Mouse (Mus musculus): ENCODE measurements around the gene Sec1. TPM values are rescaled to one million over a fixed set of nuclear protein-coding genes. Genes with fewer than 3 reads are reported as not detected.

Gene Sec1
- not detected for polyA plus RNA-seq (2014; fragmentation: Illumina TruSeq; extraction: RNeasy Lipid Tissue Mini Kit (QIAGEN cat#74804); ENCODE audit: low read depth, low replicate concordance)

GRCm38 (mm10) chr7:45693921-45694591, at the start of gene Sec1:
Sec1 (minus strand) TSS chr7:45694402.

GRCm38 (mm10) chr7:45725713-45726112, 31.5 kb upstream of the Sec1 start, which contains the start of gene Spaca4:
Spaca4 (minus strand) TSS chr7:45725813.

DNA sequence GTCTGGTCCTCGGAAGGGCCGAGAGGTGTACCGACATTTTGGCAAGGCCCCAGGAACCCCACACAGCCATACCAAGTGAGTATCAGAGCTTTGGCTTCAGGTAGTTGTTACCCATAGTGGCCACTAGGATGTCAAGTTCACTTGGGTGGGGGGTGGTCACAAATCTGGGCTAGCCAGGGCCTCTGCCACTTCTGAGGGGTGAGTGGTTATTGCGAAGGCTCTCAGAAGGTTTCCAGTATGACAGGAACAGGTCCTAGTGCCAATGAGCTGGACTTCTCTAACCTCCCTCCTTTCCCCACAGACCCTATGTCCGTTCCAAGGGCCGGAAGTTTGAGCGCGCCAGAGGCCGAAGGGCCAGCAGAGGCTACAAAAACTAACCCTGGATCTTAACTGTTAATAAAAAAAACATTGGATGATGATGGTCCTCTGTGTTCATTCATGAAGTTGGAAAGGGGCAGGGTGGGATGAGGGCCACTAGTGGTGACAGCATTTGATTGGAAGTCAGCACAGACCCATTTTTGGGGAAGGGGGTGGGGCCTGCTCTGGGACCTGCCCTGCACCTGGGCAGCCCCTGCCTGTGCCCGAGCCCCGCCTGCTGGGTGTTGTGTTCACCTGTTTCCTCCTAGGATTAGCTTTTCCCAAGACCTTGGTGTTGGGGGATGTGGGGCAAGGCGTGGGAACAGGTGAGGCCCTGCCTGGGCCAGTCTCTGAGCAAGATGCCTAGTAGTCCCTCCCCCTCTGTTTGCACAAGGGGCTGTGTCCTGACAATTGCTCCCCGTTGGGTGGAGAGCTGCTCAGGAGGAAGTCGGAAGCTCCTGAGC, 26.4 kb upstream of the Sec1 start, which contains the start of gene Fam83e:
Gene Fam83e (plus strand): TSS at position 800 of the 821 bp plus-strand sequence.

GRCm38 (mm10) chr7:45717918-45718297, 23.7 kb upstream of the Sec1 start, which contains the start of gene Sphk2:
Sphk2 (minus strand) TSS chr7:45718002.

DNA sequence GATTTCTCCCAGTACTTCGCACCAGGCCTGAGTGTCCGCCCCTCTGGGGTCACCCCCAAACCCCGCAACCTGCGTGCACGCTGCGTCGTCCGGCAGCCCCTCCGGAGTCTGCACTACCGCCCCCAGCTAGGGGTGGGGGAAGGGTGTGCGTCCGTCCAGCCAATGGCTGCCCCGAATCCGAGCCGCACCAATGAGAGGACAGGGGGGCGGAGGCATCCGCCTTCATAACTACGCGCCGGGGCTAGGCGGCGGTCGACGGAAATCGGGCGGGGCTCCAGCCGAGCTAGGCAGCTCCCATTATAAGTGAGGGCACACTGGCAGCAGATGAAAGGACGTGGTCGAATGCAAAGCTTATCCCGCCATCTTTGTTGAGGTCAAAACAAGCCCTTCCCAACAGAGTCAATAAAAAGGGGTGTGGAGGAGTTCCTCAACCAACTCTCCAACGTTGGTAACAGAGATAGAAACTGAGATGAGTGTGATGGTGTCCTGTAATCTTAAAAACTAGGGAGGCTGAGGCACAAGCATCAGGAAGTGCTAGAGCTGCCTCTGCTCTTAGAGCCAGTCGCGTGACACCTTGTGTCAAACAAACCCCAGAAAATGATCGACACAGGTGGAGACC, 21.0 kb upstream of the Sec1 start, which contains the start of gene Rpl18:
Gene Rpl18 (plus strand): TSS at position 368 of the 619 bp plus-strand sequence.

DNA sequence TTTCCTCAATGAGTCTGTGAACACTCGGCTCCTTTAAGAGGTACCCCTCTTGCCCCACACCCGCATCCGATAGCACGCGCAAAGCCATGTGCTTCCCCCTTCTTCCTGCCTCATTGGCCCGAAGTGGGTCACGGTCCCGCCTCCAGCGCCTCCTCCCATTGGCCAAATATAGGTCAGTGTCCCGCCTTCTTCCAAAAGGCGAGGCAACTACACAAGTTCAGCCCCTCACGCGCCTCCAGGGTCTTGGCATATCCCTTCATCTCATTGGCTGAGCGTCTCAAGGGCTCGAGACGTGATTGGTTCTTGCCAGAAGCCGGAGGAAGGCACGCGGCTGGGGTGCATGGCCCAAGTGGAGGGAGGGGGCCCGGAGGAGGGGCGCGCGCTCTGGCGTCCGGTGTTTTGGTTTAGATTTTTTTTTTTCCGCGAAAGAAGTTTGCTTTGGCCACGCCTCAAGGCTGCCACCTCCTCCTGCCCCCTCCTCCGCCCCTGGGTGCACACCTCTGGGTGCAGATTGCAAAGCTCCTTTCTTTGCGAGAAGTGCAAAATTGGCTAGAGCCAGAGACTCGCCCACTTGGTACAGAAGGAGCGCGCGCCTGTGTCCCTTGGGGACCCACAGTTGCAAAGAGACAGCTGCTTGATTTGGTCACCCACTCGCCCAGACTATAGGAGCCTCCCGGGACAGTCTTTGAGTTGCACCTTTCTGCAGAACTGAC, 10.7 kb upstream of the Sec1 start, which contains the start of gene Dbp:
Gene Dbp (plus strand): TSS at position 359 of the 713 bp plus-strand sequence.

GRCm38 (mm10) chr7:45699523-45700141, 5.4 kb upstream of the Sec1 start, which contains the start of gene Car11:
Car11 (plus strand) TSS chr7:45699843.

DNA sequence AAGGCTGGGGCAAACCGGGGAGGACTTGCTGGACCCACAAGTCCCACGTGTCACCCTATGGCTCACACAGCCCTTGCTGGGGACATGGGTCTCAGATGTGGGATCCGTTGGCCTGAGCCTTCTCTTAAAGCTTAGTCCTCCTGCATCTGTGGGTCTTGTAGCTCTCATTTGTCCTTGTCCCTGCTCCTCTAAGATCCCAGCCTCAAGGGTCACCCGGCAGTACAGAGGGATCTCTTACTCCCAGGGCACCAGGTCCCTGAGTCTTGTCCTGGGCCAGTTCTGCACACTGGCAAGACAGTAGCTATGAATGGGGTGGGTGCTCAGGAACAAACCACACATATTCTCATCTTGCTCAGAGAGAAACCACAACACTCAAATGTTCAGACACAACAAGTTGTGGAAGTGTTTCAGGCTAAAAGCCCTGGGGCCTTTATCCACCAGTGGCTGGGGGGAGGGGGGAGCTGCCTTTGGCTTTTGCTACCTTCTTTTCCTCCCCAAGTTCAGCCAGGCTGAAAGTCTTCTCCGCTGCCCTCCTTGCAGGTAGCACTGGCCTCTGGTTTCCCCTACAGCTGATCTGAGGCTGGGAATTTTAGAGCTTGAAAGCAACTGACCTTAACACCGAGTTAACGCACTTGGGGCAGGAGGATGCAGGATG, 10.7 kb downstream of the Sec1 start, which contains the start of gene Ntn5:
Gene Ntn5 (plus strand): TSS at position 627 of the 655 bp plus-strand sequence.

DNA sequence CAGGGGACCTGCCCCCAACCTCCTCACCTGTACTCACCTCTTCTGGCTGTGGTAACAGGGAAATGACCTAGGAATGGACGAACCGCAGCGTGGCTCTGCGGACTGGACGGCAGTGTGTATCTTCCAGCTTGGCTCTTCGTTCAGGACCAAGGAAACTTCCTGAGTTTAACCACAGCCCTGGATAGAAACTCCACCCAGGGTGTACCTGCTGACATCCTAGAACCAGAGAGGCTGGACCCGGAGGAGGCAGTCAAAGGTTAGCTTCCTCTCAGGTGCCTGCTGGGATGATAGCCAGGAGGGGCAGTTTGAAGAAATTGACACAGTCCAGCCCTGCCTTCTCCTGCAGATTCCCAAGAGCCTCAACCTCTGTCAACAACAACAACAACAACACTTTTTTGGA, 28.0 kb downstream of the Sec1 start, which contains the start of gene Fut2:
Gene Fut2 (minus strand): TSS at position 234 of the 400 bp plus-strand sequence.

GRCm38 (mm10) chr7:45639561-45640027, 54.6 kb downstream of the Sec1 start, which contains the start of gene Mamstr:
Mamstr (plus strand) TSS chr7:45639977.

Other genes starting within 250 kb of the Sec1 start
- 9.1 TPM for gene Ftl1, start 234.5 kb downstream of the Sec1 start, polyA plus RNA-seq (2014; fragmentation: Illumina TruSeq; extraction: RNeasy Lipid Tissue Mini Kit (QIAGEN cat#74804); ENCODE audit: low read depth, low replicate concordance)
- gene Bax, start 227.5 kb downstream of the Sec1 start, polyA plus RNA-seq (2014; fragmentation: Illumina TruSeq; extraction: RNeasy Lipid Tissue Mini Kit (QIAGEN cat#74804); ENCODE audit: low read depth, low replicate concordance): 0.65 TPM
- not detected for gene Tulp2, start 212.5 kb downstream of the Sec1 start, polyA plus RNA-seq (2014; fragmentation: Illumina TruSeq; extraction: RNeasy Lipid Tissue Mini Kit (QIAGEN cat#74804); ENCODE audit: low read depth, low replicate concordance)
- not detected for gene Gm45808, start 207.6 kb downstream of the Sec1 start, polyA plus RNA-seq (2014; fragmentation: Illumina TruSeq; extraction: RNeasy Lipid Tissue Mini Kit (QIAGEN cat#74804); ENCODE audit: low read depth, low replicate concordance)
- 13.6 TPM for gene Dhdh, start 205.6 kb downstream of the Sec1 start, polyA plus RNA-seq (2014; fragmentation: Illumina TruSeq; extraction: RNeasy Lipid Tissue Mini Kit (QIAGEN cat#74804); ENCODE audit: low read depth, low replicate concordance)
- 44.8 TPM for gene Nucb1, start 184.0 kb downstream of the Sec1 start, polyA plus RNA-seq (2014; fragmentation: Illumina TruSeq; extraction: RNeasy Lipid Tissue Mini Kit (QIAGEN cat#74804); ENCODE audit: low read depth, low replicate concordance)
- gene Ppp1r15a, start 168.1 kb downstream of the Sec1 start, polyA plus RNA-seq (2014; fragmentation: Illumina TruSeq; extraction: RNeasy Lipid Tissue Mini Kit (QIAGEN cat#74804); ENCODE audit: low read depth, low replicate concordance): 0.97 TPM
- not detected for gene Plekha4, start 168.1 kb downstream of the Sec1 start, polyA plus RNA-seq (2014; fragmentation: Illumina TruSeq; extraction: RNeasy Lipid Tissue Mini Kit (QIAGEN cat#74804); ENCODE audit: low read depth, low replicate concordance)
- gene Hsd17b14, start 139.5 kb downstream of the Sec1 start, polyA plus RNA-seq (2014; fragmentation: Illumina TruSeq; extraction: RNeasy Lipid Tissue Mini Kit (QIAGEN cat#74804); ENCODE audit: low read depth, low replicate concordance): 5.9 TPM
- 3.6 TPM for gene Bcat2, start 124.2 kb downstream of the Sec1 start, polyA plus RNA-seq (2014; fragmentation: Illumina TruSeq; extraction: RNeasy Lipid Tissue Mini Kit (QIAGEN cat#74804); ENCODE audit: low read depth, low replicate concordance)
- gene Fgf21, start 78.9 kb downstream of the Sec1 start, polyA plus RNA-seq (2014; fragmentation: Illumina TruSeq; extraction: RNeasy Lipid Tissue Mini Kit (QIAGEN cat#74804); ENCODE audit: low read depth, low replicate concordance): not detected
- 0.16 TPM for gene Fut1, start 77.1 kb downstream of the Sec1 start, polyA plus RNA-seq (2014; fragmentation: Illumina TruSeq; extraction: RNeasy Lipid Tissue Mini Kit (QIAGEN cat#74804); ENCODE audit: low read depth, low replicate concordance)
- not detected for gene Izumo1, start 72.6 kb downstream of the Sec1 start, polyA plus RNA-seq (2014; fragmentation: Illumina TruSeq; extraction: RNeasy Lipid Tissue Mini Kit (QIAGEN cat#74804); ENCODE audit: low read depth, low replicate concordance)
- gene Rasip1, start 66.9 kb downstream of the Sec1 start, polyA plus RNA-seq (2014; fragmentation: Illumina TruSeq; extraction: RNeasy Lipid Tissue Mini Kit (QIAGEN cat#74804); ENCODE audit: low read depth, low replicate concordance): not detected
- gene Mamstr, start 54.4 kb downstream of the Sec1 start, polyA plus RNA-seq (2014; fragmentation: Illumina TruSeq; extraction: RNeasy Lipid Tissue Mini Kit (QIAGEN cat#74804); ENCODE audit: low read depth, low replicate concordance): not detected
- gene Fut2, start 28.0 kb downstream of the Sec1 start, polyA plus RNA-seq (2014; fragmentation: Illumina TruSeq; extraction: RNeasy Lipid Tissue Mini Kit (QIAGEN cat#74804); ENCODE audit: low read depth, low replicate concordance): not detected
- gene Ntn5, start 10.4 kb downstream of the Sec1 start, polyA plus RNA-seq (2014; fragmentation: Illumina TruSeq; extraction: RNeasy Lipid Tissue Mini Kit (QIAGEN cat#74804); ENCODE audit: low read depth, low replicate concordance): not detected
- gene Car11, start 5.4 kb upstream of the Sec1 start, polyA plus RNA-seq (2014; fragmentation: Illumina TruSeq; extraction: RNeasy Lipid Tissue Mini Kit (QIAGEN cat#74804); ENCODE audit: low read depth, low replicate concordance): not detected
- gene Dbp, start 10.7 kb upstream of the Sec1 start, polyA plus RNA-seq (2014; fragmentation: Illumina TruSeq; extraction: RNeasy Lipid Tissue Mini Kit (QIAGEN cat#74804); ENCODE audit: low read depth, low replicate concordance): 1.5 TPM
- 0.65 TPM for gene Rpl18, start 21.1 kb upstream of the Sec1 start, polyA plus RNA-seq (2014; fragmentation: Illumina TruSeq; extraction: RNeasy Lipid Tissue Mini Kit (QIAGEN cat#74804); ENCODE audit: low read depth, low replicate concordance)
- gene Sphk2, start 23.6 kb upstream of the Sec1 start, polyA plus RNA-seq (2014; fragmentation: Illumina TruSeq; extraction: RNeasy Lipid Tissue Mini Kit (QIAGEN cat#74804); ENCODE audit: low read depth, low replicate concordance): 0.32 TPM
- gene Fam83e, start 26.8 kb upstream of the Sec1 start, polyA plus RNA-seq (2014; fragmentation: Illumina TruSeq; extraction: RNeasy Lipid Tissue Mini Kit (QIAGEN cat#74804); ENCODE audit: low read depth, low replicate concordance): not detected
- not detected for gene Spaca4, start 31.4 kb upstream of the Sec1 start, polyA plus RNA-seq (2014; fragmentation: Illumina TruSeq; extraction: RNeasy Lipid Tissue Mini Kit (QIAGEN cat#74804); ENCODE audit: low read depth, low replicate concordance)
- not detected for gene Lmtk3, start 89.3 kb upstream of the Sec1 start, polyA plus RNA-seq (2014; fragmentation: Illumina TruSeq; extraction: RNeasy Lipid Tissue Mini Kit (QIAGEN cat#74804); ENCODE audit: low read depth, low replicate concordance)
- gene Sult2b1, start 90.3 kb upstream of the Sec1 start, polyA plus RNA-seq (2014; fragmentation: Illumina TruSeq; extraction: RNeasy Lipid Tissue Mini Kit (QIAGEN cat#74804); ENCODE audit: low read depth, low replicate concordance): not detected
- 10.8 TPM for gene Cyth2, start 120.2 kb upstream of the Sec1 start, polyA plus RNA-seq (2014; fragmentation: Illumina TruSeq; extraction: RNeasy Lipid Tissue Mini Kit (QIAGEN cat#74804); ENCODE audit: low read depth, low replicate concordance)
- gene Kcnj14, start 130.4 kb upstream of the Sec1 start, polyA plus RNA-seq (2014; fragmentation: Illumina TruSeq; extraction: RNeasy Lipid Tissue Mini Kit (QIAGEN cat#74804); ENCODE audit: low read depth, low replicate concordance): not detected
- 1.0 TPM for gene Grwd1, start 136.5 kb upstream of the Sec1 start, polyA plus RNA-seq (2014; fragmentation: Illumina TruSeq; extraction: RNeasy Lipid Tissue Mini Kit (QIAGEN cat#74804); ENCODE audit: low read depth, low replicate concordance)
- 78.5 TPM for gene Kdelr1, start 178.4 kb upstream of the Sec1 start, polyA plus RNA-seq (2014; fragmentation: Illumina TruSeq; extraction: RNeasy Lipid Tissue Mini Kit (QIAGEN cat#74804); ENCODE audit: low read depth, low replicate concordance)
- not detected for gene Grin2d, start 184.0 kb upstream of the Sec1 start, polyA plus RNA-seq (2014; fragmentation: Illumina TruSeq; extraction: RNeasy Lipid Tissue Mini Kit (QIAGEN cat#74804); ENCODE audit: low read depth, low replicate concordance)
- gene Syngr4, start 202.3 kb upstream of the Sec1 start, polyA plus RNA-seq (2014; fragmentation: Illumina TruSeq; extraction: RNeasy Lipid Tissue Mini Kit (QIAGEN cat#74804); ENCODE audit: low read depth, low replicate concordance): not detected
- 1.9 TPM for gene Tmem143, start 202.5 kb upstream of the Sec1 start, polyA plus RNA-seq (2014; fragmentation: Illumina TruSeq; extraction: RNeasy Lipid Tissue Mini Kit (QIAGEN cat#74804); ENCODE audit: low read depth, low replicate concordance)
- 0.73 TPM for gene Emp3, start 227.0 kb upstream of the Sec1 start, polyA plus RNA-seq (2014; fragmentation: Illumina TruSeq; extraction: RNeasy Lipid Tissue Mini Kit (QIAGEN cat#74804); ENCODE audit: low read depth, low replicate concordance)
- 0.40 TPM for gene Ccdc114, start 229.7 kb upstream of the Sec1 start, polyA plus RNA-seq (2014; fragmentation: Illumina TruSeq; extraction: RNeasy Lipid Tissue Mini Kit (QIAGEN cat#74804); ENCODE audit: low read depth, low replicate concordance)

All from kidney, adult 10 weeks (tissue).